Mouse (Mus musculus): ENCODE results near the gene Kif5c.

Kif5c gene

DNA sequence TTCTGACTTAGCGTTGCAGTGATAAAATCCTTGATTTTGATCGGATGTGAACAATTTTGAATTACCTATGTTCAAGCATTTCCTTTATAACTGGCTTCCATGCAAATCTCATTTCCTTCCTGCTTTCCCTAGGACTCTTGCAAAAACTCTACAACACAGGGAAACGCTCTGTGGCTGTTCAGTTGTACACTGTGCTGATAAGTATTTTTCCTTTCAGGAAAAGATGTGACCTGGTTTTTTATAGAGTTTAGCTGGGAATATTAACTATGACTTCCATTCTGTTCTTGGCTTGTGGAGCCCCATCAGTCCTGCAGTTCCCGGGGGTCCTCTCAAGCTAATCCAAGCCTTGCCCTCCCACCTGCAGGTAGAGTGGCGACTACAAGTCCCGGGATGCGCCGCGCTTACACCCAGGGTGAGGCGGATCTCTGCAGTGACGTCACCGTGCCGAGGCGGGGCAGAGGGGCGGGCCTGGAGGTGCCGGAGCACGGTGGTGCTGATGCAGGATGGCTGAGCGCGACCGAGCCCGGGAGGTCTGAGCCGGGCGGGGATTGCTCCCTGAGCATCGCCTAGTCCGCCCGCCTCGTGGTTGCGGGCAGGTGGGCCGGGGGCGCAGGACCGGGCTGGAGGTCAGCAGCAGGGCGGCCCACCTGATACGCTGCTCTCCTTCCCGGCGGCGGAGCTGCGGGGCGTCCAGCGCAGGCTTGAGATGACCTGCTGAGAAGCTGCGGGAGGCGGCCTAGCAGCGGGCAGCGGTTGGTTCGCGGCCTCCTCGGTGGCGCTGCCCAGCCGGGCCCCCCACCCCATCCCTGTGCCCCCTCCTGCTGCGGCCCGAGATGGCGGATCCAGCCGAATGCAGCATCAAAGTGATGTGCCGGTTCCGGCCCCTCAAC, at the start of gene Kif5c:
TSS of gene Kif5c (plus strand) at position 470 of the 890 bp plus-strand sequence.
- 3% methylated on average over 54 of the region's 54 CpGs for WGBS

- WGBS = 28% methylated on average over 16 of the region's 16 CpGs
Measured at GRCm38 (mm10) chr2:49569862-49570777, 49.0 kb upstream of the Kif5c start.

GRCm38 (mm10) chr2:49570778-49571101, 48.4 kb upstream of the Kif5c start:
- WGBS = 42% methylated on average over 6 of the region's 6 CpGs

GRCm38 (mm10) chr2:49571159-49571920, 47.8 kb upstream of the Kif5c start:
- WGBS = 52% methylated on average over 11 of the region's 11 CpGs

- 31% methylated on average over 12 of the region's 12 CpGs for WGBS
Measured at GRCm38 (mm10) chr2:49572111-49572642, 46.9 kb upstream of the Kif5c start.

GRCm38 (mm10) chr2:49572684-49573083, 46.4 kb upstream of the Kif5c start:
- WGBS = 52% methylated on average over 9 of the region's 9 CpGs

GRCm38 (mm10) chr2:49573282-49573681, 45.8 kb upstream of the Kif5c start:
- WGBS = 90% methylated on average over 3 of the region's 3 CpGs

- 72% methylated on average over 3 of the region's 3 CpGs for WGBS
Measured at GRCm38 (mm10) chr2:49580585-49580984, 38.5 kb upstream of the Kif5c start.

- WGBS = 85% methylated on average over 5 of the region's 5 CpGs
Measured at GRCm38 (mm10) chr2:49582546-49582945, 36.6 kb upstream of the Kif5c start.

- 89% methylated on average over 2 of the region's 2 CpGs for WGBS
Measured at GRCm38 (mm10) chr2:49583311-49583710, 35.8 kb upstream of the Kif5c start.

GRCm38 (mm10) chr2:49590450-49590849, 28.6 kb upstream of the Kif5c start:
- 65% methylated on average over 5 of the region's 5 CpGs for WGBS

DNA sequence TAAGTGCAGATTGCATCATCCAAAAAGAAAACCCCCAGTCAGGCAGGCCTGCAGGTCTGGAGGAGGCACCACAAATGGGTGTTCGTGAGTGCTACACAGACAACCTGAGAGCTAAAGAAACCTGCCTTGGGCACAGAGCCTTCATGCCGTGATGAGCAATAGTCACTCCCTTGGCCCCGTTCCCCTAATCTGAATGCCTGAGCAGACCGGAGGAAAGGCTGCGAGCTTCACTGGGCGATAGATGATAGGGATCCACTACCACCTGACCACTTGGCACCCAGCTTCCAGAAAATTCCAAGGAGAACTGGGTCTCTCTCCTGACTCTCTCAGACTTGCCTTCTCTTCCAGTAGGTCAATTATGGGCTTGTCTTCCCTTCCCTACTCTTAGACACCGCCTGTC, 24.2 kb upstream of the Kif5c start:
- WGBS = 71% methylated on average over 7 of the region's 7 CpGs

DNA sequence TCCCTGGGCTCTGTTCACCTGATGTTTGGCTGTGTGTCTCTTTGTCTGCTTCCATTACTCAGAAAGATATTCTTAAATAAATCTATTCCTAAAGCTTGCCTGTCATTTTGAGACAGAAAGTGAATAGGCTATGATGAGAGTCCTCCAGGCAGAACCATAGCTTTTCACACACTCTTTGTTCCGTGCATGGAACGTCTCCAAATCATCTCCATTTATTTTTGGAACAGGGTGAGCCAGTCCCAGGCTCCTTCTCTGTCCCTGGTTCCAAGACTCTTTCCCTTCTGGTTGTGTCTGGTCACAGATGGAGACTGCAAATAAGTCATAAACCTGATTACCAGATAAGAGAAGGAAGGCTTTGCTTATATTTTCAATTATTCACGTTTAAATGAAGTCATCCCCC, 22.8 kb upstream of the Kif5c start:
- WGBS = 30% methylated on average over 3 of the region's 3 CpGs

- 39% methylated on average over 7 of the region's 7 CpGs for WGBS
Measured at GRCm38 (mm10) chr2:49600021-49600681, 18.9 kb upstream of the Kif5c start.

DNA sequence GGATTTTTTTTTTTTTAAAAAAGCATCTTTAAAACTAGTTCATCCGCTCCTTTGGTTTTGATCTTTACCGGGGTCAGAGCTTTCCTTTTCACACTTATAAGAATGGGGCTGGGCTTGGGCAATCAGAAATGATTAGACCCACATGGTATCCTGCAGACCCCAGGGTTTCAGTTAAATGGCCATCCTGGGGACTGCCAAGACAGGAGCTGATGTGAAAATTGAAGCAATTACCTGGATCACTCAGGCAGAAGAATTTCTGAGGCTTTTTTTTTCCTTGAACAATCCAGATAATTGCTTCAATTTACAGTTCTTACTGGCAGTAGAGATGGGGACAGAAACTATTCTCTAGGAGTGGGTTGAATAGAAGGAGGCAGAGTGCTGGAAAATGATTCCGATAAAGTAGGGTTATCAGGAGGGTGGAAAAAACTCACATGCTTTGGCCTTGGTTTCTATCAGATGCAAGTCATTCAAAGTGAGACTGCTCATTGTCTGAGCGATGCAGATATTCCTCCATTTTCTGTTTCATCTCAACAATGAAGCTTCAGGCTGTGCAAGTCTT, 16.2 kb upstream of the Kif5c start:
- WGBS = 75% methylated on average over 4 of the region's 4 CpGs

GRCm38 (mm10) chr2:49609611-49610010, 9.5 kb upstream of the Kif5c start:
- 31% methylated on average over 5 of the region's 5 CpGs for WGBS

GRCm38 (mm10) chr2:49616765-49617164, 2.3 kb upstream of the Kif5c start:
- 86% methylated on average over 3 of the region's 3 CpGs for WGBS

GRCm38 (mm10) chr2:49619719-49620522, 823 bp downstream of the Kif5c start:
- under 1% methylated on average over 33 of the region's 33 CpGs for WGBS

- 9% methylated on average over 14 of the region's 14 CpGs for WGBS
Measured at GRCm38 (mm10) chr2:49620626-49621117, 1.6 kb downstream of the Kif5c start.

GRCm38 (mm10) chr2:49621234-49621633, 2.1 kb downstream of the Kif5c start:
- WGBS = 23% methylated on average over 1 of the region's 1 CpGs

Data from cerebral cortex, adult 2 months (tissue).